Comparison of ENCODE assay signal across 7 mouse cellular contexts in the genomic region with DNA sequence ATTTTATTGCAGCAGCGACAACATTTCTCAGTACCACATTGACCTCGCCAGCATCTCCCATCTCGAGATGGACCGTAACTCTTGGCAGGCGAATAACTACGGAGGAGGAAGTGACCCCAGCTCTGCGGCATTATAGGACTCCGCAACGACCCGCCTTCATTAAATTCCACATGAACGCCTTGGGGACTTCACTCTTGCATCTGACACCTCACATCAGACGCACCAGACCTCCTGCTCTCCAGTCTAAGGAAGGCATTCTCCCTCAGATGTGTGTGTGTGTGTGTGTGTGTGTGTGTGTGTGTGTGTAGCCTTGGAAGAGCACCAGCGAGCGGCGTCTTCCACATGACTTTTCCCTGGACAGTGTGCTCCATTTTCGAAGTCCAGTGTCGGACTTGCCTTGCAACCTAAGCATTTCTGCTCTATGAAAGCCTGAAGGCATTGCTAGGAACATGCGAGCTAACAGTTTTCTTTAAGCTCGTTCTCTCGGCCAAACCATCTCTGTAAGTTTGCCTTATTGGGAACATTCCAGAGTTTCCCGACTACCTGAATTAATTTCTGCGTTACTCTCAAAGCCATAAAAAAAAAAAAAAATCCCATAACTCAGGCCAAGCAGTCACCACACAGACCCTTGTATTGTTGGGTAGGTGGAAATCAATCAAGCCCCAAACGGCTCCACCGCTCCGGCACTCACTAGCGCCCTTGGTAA. TPM values are rescaled to one million over a fixed set of nuclear protein-coding genes. Genes with fewer than 3 reads are reported as not detected.
DNase-seq lines count a peak whose midpoint lies in the region; ATAC-seq and TF ChIP-seq lines count a peak whose summit lies in the region.

No protein-coding gene starts in this region.

- TF ChIP-seq POLR2A in spleen, adult 2 months (IDR thresholded peaks at IDR 0.05; ENCODE audit: low read depth, low read length), result no peak
- no peak for TF ChIP-seq POLR2A in thymus, adult 2 months (IDR thresholded peaks at IDR 0.05; ENCODE audit: control insufficient read depth, extremely low read depth, insufficient read depth, low read length, poor library complexity)

- WGBS in spleen, adult 2 months, result 4% methylated on average over 26 of the region's 26 CpGs
- 1% methylated on average over 26 of the region's 26 CpGs for WGBS in embryonic facial prominence, embryonic 15.5 days
- 1% methylated on average over 26 of the region's 26 CpGs for WGBS in intestine, embryonic 14.5 days
- under 1% methylated on average over 26 of the region's 26 CpGs for WGBS in midbrain, embryonic 10.5 days
- 4% methylated on average over 26 of the region's 26 CpGs for WGBS in thymus, adult 2 months

- H3K9ac ChIP-seq in embryonic facial prominence, embryonic 15.5 days, result peak overlapping the region; percentile 44
- peak overlapping the region; percentile 40 for H3K9ac ChIP-seq in intestine, embryonic 14.5 days (ENCODE audit: low read length)

- H3K4me1 ChIP-seq in spleen, adult 2 months (ENCODE audit: control insufficient read depth, insufficient read depth, insufficient read length), result no peaks in the 10 kb centered on the region
- peaks cover 11% of the 10 kb centered on the region for H3K4me1 ChIP-seq in embryonic facial prominence, embryonic 15.5 days
- H3K4me1 ChIP-seq in intestine, embryonic 14.5 days (replicated peaks; ENCODE audit: control insufficient read depth, insufficient read depth, low read length), result peaks cover 10% of the 10 kb centered on the region; the same call in 1 of the 2 replicates
- H3K4me1 ChIP-seq in midbrain, embryonic 10.5 days, result peaks cover 40% of the 10 kb centered on the region
- no peaks in the 10 kb centered on the region for H3K4me1 ChIP-seq in thymus, adult 2 months (replicated peaks; ENCODE audit: control insufficient read depth, insufficient read depth, low read length)

- no peak overlapping the region for H3K27ac ChIP-seq in spleen, adult 2 months (ENCODE audit: insufficient read depth, low read length)
- H3K27ac ChIP-seq in embryonic facial prominence, embryonic 15.5 days (replicated peaks), result peak overlapping the region; percentile 78
- H3K27ac ChIP-seq in intestine, embryonic 14.5 days (ENCODE audit: low read depth), result no peak overlapping the region
- H3K27ac ChIP-seq in midbrain, embryonic 10.5 days (replicated peaks), result peak overlapping the region; percentile 92
- H3K27ac ChIP-seq in thymus, adult 2 months (ENCODE audit: control insufficient read depth, insufficient read depth, low read length), result no peak overlapping the region

- no peaks in the 10 kb centered on the region for H3K36me3 ChIP-seq in spleen, adult 2 months (ENCODE audit: control insufficient read depth, insufficient read depth, low read length)
- H3K36me3 ChIP-seq in embryonic facial prominence, embryonic 15.5 days, result no peaks in the 10 kb centered on the region
- no peaks in the 10 kb centered on the region for H3K36me3 ChIP-seq in intestine, embryonic 14.5 days (ENCODE audit: control insufficient read depth, insufficient read depth, low read length)
- no peaks in the 10 kb centered on the region for H3K36me3 ChIP-seq in midbrain, embryonic 10.5 days
- H3K36me3 ChIP-seq in thymus, adult 2 months (ENCODE audit: control insufficient read depth, insufficient read depth, low read length), result no peaks in the 10 kb centered on the region

- no peak for DNase-seq in spleen, adult 2 months (ENCODE audit: low read depth in 1 of 2, low spot score in 2 of 2)
- DNase-seq in spleen, adult 12 weeks (ENCODE audit: low spot score), result no peak
- peak; percentile 64 for DNase-seq in intestine, embryonic 14.5 days (ENCODE audit: low spot score)
- DNase-seq in midbrain, embryonic 10.5 days (ENCODE audit: low spot score), result peak; percentile 57
- DNase-seq in thymus, adult 2 months, result no peak
- DNase-seq in gastrocnemius, adult 18-20 months (ENCODE audit: low spot score), result no peak

- H3K4me3 ChIP-seq in spleen, adult 2 months (ENCODE audit: extremely low read depth, insufficient read depth, insufficient read length), result peak overlapping the region; percentile 9; the same call in 1 of the 2 replicates
- H3K4me3 ChIP-seq in embryonic facial prominence, embryonic 15.5 days (replicated peaks), result peak overlapping the region; percentile 63
- peak overlapping the region; percentile 43 for H3K4me3 ChIP-seq in intestine, embryonic 14.5 days (ENCODE audit: low read depth, low read length)
- H3K4me3 ChIP-seq in midbrain, embryonic 10.5 days, result peak overlapping the region; percentile 82
- no peak overlapping the region for H3K4me3 ChIP-seq in thymus, adult 2 months (ENCODE audit: control insufficient read depth, insufficient read depth, low read length)

- H3K4me2 ChIP-seq in embryonic facial prominence, embryonic 15.5 days (replicated peaks), result peak overlapping the region; percentile 87
- peak overlapping the region; percentile 88 for H3K4me2 ChIP-seq in intestine, embryonic 14.5 days (ENCODE audit: low read length)

- no peak for TF ChIP-seq CTCF in spleen, adult 2 months (IDR thresholded peaks at IDR 0.05; ENCODE audit: extremely low read depth, insufficient read depth, insufficient read length, insufficient replicate concordance)
- no peak for TF ChIP-seq CTCF in thymus, adult 2 months (IDR thresholded peaks at IDR 0.05; ENCODE audit: borderline replicate concordance, control insufficient read depth, extremely low read depth, insufficient read depth, low read length, poor library complexity)

- H3K27me3 ChIP-seq in spleen, adult 2 months (ENCODE audit: control insufficient read depth, insufficient read depth, low read length), result peaks cover 2% of the 10 kb centered on the region; the same call in 1 of the 2 replicates
- H3K27me3 ChIP-seq in embryonic facial prominence, embryonic 15.5 days, result peaks cover 5% of the 10 kb centered on the region; the same call in 1 of the 2 replicates
- peaks cover 11% of the 10 kb centered on the region for H3K27me3 ChIP-seq in intestine, embryonic 14.5 days (replicated peaks; ENCODE audit: control insufficient read depth, insufficient read depth, low read length)
- H3K27me3 ChIP-seq in midbrain, embryonic 10.5 days (ENCODE audit: low read depth, poor library complexity, severe bottlenecking), result peaks cover 31% of the 10 kb centered on the region
- H3K27me3 ChIP-seq in thymus, adult 2 months (ENCODE audit: control insufficient read depth, insufficient read depth, low read length), result peaks cover 15% of the 10 kb centered on the region

- ATAC-seq in embryonic facial prominence, embryonic 15.5 days (ENCODE audit: insufficient number of reproducible peaks, low FRiP score, low TSS enrichment, low read depth), result no peak
- ATAC-seq in intestine, embryonic 14.5 days (replicated peaks; ENCODE audit: low FRiP score, low TSS enrichment, low read depth), result peak; percentile 41

- H3K9me3 ChIP-seq in embryonic facial prominence, embryonic 15.5 days (replicated peaks), result no peaks in the 10 kb centered on the region
- no peaks in the 10 kb centered on the region for H3K9me3 ChIP-seq in intestine, embryonic 14.5 days (ENCODE audit: control insufficient read depth, low read length)
- no peaks in the 10 kb centered on the region for H3K9me3 ChIP-seq in midbrain, embryonic 10.5 days (replicated peaks)

RNA-seq across cellular contexts. Expression of gene Cdh6, which starts 1.0 kb away (rescaled TPM):
- polyA plus RNA-seq in spleen, adult 2 months (2012; rRNA removed), result 0.02 and 0.08 TPM in 2 replicates
- polyA plus RNA-seq in embryonic facial prominence, embryonic 15.5 days (2015; fragmentation: Nextera tagmentation; extraction: Ambion mirVana), result 12.6 and 13.8 TPM in 2 replicates
- polyA plus RNA-seq in intestine, embryonic 14.5 days (2014; fragmentation: Nextera tagmentation; extraction: Ambion mirVana), result 6.6 and 7.4 TPM in 2 replicates
- polyA plus RNA-seq in midbrain, embryonic 10.5 days (2016; fragmentation: Nextera tagmentation; extraction: Ambion mirVana), result 11.8 and 15.1 TPM in 2 replicates
- polyA plus RNA-seq in thymus, adult 2 months (2012; rRNA removed), result 0.01 and 0.04 TPM in 2 replicates
- under 1 TPM; 0.14 to 0.23 TPM for total RNA-seq in gastrocnemius, adult 18-20 months (2021)

Comparison
In these comparisons a context has a peak if more than half of its experiments do, and no peak if none do; other contexts are left out.
1. DNase-seq: peak in intestine, embryonic 14.5 days (single experiment) and midbrain, embryonic 10.5 days (single experiment); none in spleen, adult 2 months (0 of 2), spleen, adult 12 weeks (single experiment), thymus, adult 2 months (single experiment) and gastrocnemius, adult 18-20 months (single experiment).
2. H3K27ac ChIP-seq: peak in embryonic facial prominence, embryonic 15.5 days (single experiment) and midbrain, embryonic 10.5 days (single experiment); none in spleen, adult 2 months (single experiment), intestine, embryonic 14.5 days (single experiment) and thymus, adult 2 months (single experiment).